Mouse (Mus musculus) embryonic facial prominence, embryonic 10.5 days (tissue): Measurements from ENCODE around the gene Gm34302. TPM values are rescaled to one million over a fixed set of nuclear protein-coding genes. Genes with fewer than 3 reads are reported as not detected.
"Not testable (repeated sequence)": the region's sequence is repeated elsewhere in the genome, so short reads cannot be mapped to it uniquely, and the experiment has no call there.

Experiments used
- DNase-seq: peaks from one replicate; pipeline ENCODE4 v3.0.0-alpha.2; 2017; ENCODE audit warnings: low spot score
- H3K27ac ChIP-seq: fragments of 300-500 bp; sonication (generic); replicated peaks from 2 replicates; pipeline ENCODE4 v1.5.1; 2016; ENCODE audit warnings: mild to moderate bottlenecking
- H3K27me3 ChIP-seq: fragments of 300-500 bp; sonication (generic); replicated peaks from 2 replicates; pipeline ENCODE4 v1.6.1; 2016; ENCODE audit warnings: low read depth, mild to moderate bottlenecking; ENCODE audit not compliant: poor library complexity, severe bottlenecking
- H3K36me3 ChIP-seq: fragments of 300-500 bp; sonication (generic); replicated peaks from 2 replicates; pipeline ENCODE4 v1.6.1; 2016; ENCODE audit warnings: mild to moderate bottlenecking, moderate library complexity
- H3K4me1 ChIP-seq: fragments of 300-500 bp; sonication (generic); 2 replicates; pipeline ENCODE4 v1.6.1; 2016
- H3K4me3 ChIP-seq: fragments of 300-500 bp; sonication (generic); 2 replicates; pipeline ENCODE4 v1.5.1; 2016; ENCODE audit warnings: mild to moderate bottlenecking, moderate library complexity
- H3K9me3 ChIP-seq: fragments of 300-500 bp; sonication (generic); 2 replicates; pipeline ENCODE4 v1.6.1; 2016; ENCODE audit warnings: mild to moderate bottlenecking
- WGBS: fragments of 180-500 bp; shearing (Covaris S2); methylation state at CpG from one replicate; pipeline ENCODE4 v1.1.7; 2016; 5-methylcytosine and 5-hydroxymethylcytosine counted together
- polyA plus RNA-seq: library from polyadenylated mRNA; unstranded; fragments of >200 nt; fragmentation: Nextera tagmentation; extraction: Ambion mirVana; gene quantifications from 2 replicates; pipeline ENCODE4 v1.2.1, GENCODE M21; 2016

The Gm34302 gene
- not detected in 2 replicates for polyA plus RNA-seq

DNA sequence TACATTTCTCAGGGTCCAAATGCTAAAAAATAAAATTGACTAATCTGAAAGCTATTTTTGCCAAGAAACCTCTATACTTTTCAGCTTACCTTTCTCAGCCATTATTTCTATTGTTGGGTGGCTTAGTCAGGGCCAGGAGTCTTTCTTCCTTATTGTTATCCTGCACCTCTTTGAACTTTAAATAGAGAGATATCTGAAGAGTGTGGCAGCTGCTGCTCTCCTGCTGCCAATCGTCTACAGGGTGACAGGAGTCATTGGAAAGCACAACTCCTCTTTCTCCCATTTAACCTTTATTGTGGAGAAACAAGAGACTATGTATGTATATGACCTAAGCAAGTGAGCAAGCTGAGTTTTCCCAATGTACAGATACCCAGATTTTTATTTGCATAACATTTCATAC is at the start of gene Gm34302:
Gene Gm34302, minus strand, starts transcription at position 154 of the 400 bp plus-strand sequence.
- H3K4me3 ChIP-seq: no peak within 1 kb of the TSS
- H3K27ac ChIP-seq: no peak within 1 kb of the TSS
- no peaks in the 10 kb centered on the region for H3K9me3 ChIP-seq
- 62% methylated on average over 1 of the region's 1 CpGs for WGBS
- H3K4me1 ChIP-seq: no peaks in the 10 kb centered on the region
- H3K36me3 ChIP-seq: no peaks in the 10 kb centered on the region
- no peaks in the 10 kb centered on the region for H3K27me3 ChIP-seq
- no peak for DNase-seq

DNA sequence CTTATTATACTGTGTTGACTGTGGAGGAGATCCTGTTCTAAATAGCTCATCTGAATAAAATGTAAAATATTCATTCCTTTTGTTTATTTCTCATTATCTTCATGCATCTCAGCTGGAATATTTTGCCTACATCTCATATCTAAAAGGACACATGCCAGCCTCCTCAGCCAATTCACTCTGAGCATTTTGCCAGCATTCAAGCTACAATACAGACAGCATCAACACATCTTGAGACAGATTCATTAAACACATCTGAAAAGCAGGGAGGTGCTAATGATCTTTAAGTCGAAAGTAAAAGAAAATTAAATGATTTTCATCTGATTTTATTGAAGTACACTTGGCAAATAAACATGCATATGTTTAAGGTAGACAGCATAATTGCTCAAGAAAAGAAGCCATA is 48.2 kb upstream of the Gm34302 start:
- WGBS: 73% methylated on average over 1 of the region's 1 CpGs
- no peaks in the 10 kb centered on the region for H3K36me3 ChIP-seq
- H3K27ac ChIP-seq: no peak overlapping the region
- H3K27me3 ChIP-seq: no peaks in the 10 kb centered on the region
- H3K4me1 ChIP-seq: no peaks in the 10 kb centered on the region
- no peak overlapping the region for H3K4me3 ChIP-seq
- no peaks in the 10 kb centered on the region for H3K9me3 ChIP-seq
- no peak for DNase-seq

DNA sequence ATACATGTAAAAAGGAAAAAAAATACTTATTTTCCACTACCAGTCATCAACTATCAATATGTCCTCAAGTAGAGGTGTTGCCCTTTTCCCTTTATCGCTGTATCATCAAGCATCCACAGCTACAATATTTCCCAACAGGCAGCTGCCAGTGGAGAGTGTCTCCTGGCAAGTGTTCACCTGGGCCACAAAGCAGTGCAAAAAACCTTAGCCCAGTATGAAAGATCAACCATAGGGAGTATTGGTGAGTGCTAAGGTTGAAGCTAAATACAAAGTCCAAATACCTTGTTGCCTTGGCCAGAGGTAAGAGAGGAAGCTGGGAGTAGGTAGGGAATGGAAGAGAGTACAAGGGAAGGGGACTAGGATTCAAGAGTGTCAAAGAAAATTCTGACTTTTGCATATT is 34.0 kb upstream of the Gm34302 start:
- DNase-seq: no peak
- no peak overlapping the region for H3K27ac ChIP-seq
- H3K27me3 ChIP-seq: no peaks in the 10 kb centered on the region
- no peak overlapping the region for H3K4me3 ChIP-seq
- H3K9me3 ChIP-seq: no peaks in the 10 kb centered on the region
- no peaks in the 10 kb centered on the region for H3K36me3 ChIP-seq
- no peaks in the 10 kb centered on the region for H3K4me1 ChIP-seq
- WGBS: 92% methylated on average over 1 of the region's 1 CpGs

DNA sequence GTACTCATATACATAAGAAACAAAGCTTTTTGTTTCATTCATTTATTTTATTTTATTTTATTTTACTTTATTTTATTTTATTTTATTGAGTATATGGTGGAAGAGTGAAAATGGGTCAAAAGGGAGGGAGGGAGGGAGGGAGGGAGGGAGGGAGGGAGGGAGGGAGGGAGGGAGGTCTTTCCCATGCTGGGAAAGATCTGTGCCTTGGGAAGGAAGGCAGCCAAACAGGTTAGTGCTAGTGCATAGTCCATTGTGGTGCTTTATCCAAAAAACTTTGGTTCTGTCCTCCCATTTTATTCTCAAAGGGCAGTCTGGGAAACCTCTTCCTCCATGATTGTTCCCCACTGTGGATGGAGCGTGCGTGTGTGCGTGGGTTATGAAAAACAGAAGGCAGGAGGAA is 32.6 kb upstream of the Gm34302 start:
- H3K4me3 ChIP-seq, H3K27ac ChIP-seq, H3K9me3 ChIP-seq, DNase-seq, H3K4me1 ChIP-seq, H3K36me3 ChIP-seq, H3K27me3 ChIP-seq: not testable (repeated sequence)
- 88% methylated on average over 3 of the region's 3 CpGs for WGBS

DNA sequence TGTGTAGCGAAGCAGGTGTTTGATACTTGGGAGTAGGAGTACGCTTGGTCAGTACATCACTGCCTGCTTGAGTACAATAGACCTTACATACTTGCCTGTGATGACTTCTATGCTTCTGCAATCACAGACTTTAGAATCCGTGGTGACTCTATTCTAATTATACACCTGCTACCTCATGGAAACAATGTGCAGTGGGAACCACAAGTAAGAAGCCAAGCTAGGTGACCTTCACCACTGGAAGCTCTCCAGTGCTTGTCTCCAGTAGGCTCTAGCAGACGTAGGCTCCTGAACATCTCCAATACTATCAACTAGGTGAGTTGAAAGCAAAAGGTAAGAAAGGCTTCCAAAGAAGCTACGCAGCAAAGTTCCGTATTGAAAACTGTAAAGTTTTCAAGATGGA is 27.6 kb upstream of the Gm34302 start:
- Histone ChIP-seq H3K4me1 (no peaks in the 10 kb centered on the region), H3K4me3 (no peak overlapping the region), H3K27ac (no peak overlapping the region), H3K36me3 (no peaks in the 10 kb centered on the region), H3K27me3 (no peaks in the 10 kb centered on the region), H3K9me3 (no peaks in the 10 kb centered on the region)
- DNase-seq: no peak
- 92% methylated on average over 6 of the region's 6 CpGs for WGBS

DNA sequence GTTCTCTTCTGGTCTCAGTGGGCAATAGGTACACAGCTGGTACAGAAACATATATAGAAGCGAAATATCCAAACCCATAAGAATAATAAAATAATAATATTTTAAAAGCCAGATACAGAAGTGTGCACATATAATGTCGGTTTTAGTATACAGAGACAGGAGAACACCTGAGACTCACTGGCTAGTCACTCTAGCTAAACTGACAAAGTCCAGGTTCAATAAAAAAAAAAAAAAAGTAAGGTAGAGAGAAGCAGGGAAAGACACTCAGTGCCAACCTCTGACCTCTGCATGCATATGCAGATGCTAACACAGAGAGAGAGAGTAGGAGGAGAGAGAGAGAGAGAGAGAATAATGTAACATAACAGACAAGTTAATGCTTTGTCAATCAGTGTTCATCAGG is 25.8 kb upstream of the Gm34302 start:
- Histone ChIP-seq H3K9me3 (no peaks in the 10 kb centered on the region), H3K4me1 (no peaks in the 10 kb centered on the region), H3K36me3 (no peaks in the 10 kb centered on the region), H3K4me3 (no peak overlapping the region), H3K27me3 (no peaks in the 10 kb centered on the region), H3K27ac (no peak overlapping the region)
- WGBS: 90% methylated on average over 2 of the region's 2 CpGs
- no peak for DNase-seq

DNA sequence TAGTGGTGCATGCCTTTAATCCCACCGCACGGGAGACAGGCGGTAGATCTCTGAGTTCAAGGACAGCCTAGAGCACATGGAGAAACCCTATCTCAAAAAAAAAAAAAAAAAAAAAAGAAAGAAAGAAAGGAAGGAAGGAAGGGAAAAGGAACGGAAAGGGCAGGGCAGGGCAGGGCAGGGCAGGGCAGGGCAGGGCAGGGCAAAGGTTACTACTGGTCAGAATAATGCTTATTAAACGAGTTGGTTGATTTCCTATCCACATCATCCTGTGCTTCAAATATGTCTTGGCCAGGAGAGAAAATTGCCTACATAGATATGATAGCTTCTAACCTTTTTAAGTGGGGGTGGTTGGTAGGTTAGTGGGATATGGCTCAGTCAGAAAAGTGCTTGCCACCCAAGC is 25.2 kb upstream of the Gm34302 start:
- no peak for DNase-seq
- no peaks in the 10 kb centered on the region for H3K36me3 ChIP-seq
- WGBS: 75% methylated on average over 5 of the region's 5 CpGs
- no peak overlapping the region for H3K4me3 ChIP-seq
- no peaks in the 10 kb centered on the region for H3K9me3 ChIP-seq
- no peak overlapping the region for H3K27ac ChIP-seq
- H3K4me1 ChIP-seq: no peaks in the 10 kb centered on the region
- H3K27me3 ChIP-seq: no peaks in the 10 kb centered on the region

DNA sequence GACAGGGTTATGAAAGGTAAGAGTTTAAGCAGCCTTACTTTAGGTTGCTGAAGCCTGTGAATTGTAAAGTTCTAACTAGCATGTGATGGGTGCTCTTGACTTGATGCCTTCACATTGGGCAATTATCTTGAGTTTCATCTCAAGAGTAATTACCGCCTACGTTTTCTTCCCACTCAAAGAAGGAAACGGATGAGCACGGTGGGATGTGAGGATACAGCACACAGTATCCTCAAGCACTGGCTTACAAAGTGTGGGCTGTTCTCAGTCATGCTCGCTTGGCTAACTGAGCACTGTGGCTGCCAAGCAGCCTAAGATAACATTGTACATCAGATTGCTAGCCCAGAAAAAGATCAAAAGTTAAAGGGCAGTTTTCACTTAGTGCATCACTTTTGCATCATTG is 20.8 kb upstream of the Gm34302 start:
- no peak overlapping the region for H3K27ac ChIP-seq
- no peak for DNase-seq
- H3K4me1 ChIP-seq: no peaks in the 10 kb centered on the region
- H3K9me3 ChIP-seq: no peaks in the 10 kb centered on the region
- no peaks in the 10 kb centered on the region for H3K27me3 ChIP-seq
- no peaks in the 10 kb centered on the region for H3K36me3 ChIP-seq
- no peak overlapping the region for H3K4me3 ChIP-seq
- WGBS: 85% methylated on average over 5 of the region's 5 CpGs

DNA sequence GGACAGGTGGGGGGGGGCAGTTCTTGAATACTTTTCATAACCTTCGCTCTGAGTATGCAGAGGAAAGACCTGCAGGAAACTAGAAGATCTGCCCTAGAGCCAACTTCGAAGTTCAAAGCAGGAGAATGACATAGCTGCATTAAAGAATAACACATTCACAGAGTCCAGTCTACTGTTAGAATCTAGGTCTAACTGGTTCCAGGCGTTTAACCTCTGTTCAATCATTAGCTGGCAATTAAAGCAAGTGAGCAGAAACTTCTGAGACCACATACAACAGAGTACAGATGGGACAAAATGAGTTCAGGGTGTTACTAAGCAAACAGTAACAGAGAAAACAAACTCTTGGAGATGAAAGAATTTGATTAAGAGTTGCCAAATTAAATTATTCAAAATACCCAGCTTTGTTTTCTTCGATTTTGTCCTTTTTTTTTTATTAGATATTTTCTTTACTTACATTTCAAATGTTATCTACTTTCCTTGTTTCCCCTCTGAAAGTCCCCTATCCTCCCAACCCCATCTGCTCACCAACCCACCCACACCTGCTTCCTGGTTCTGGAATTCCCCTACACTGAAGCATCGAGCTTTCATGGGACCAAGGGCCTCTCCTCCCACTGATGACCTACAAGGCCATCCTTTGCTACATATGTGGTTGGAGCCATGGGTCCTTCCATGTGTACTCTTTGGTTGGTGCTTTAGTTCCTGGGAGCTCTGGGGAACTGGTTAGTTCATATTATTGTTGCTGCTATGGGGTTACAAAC is 11.1 kb upstream of the Gm34302 start:
- no peak for DNase-seq
- Histone ChIP-seq H3K4me1 (peaks cover 6% of the 10 kb centered on the region), H3K9me3 (no peaks in the 10 kb centered on the region), H3K4me3 (no peak overlapping the region), H3K27me3 (no peaks in the 10 kb centered on the region), H3K27ac (no peak overlapping the region), H3K36me3 (no peaks in the 10 kb centered on the region)
- WGBS: 48% methylated on average over 5 of the region's 5 CpGs

DNA sequence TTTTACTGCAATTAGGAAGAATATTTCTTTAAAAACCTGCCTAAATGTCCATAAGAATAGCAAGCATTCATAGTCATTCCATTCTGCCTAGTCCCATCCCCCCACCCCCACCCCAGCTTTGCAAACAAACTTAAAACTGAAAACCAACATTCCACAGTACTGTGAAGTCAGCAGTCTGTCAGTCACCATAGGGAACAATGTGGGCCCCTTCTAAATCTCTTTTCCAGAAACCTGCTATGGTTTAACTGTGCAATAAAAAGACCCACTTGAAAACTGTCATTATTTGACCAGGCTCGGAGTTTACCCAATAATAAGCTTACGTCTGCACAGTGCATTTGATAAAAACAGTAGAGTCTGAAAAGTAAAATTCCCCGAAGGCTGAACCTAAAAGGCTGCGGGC is 9.9 kb upstream of the Gm34302 start:
- Histone ChIP-seq H3K27me3 (no peaks in the 10 kb centered on the region), H3K4me1 (peaks cover 6% of the 10 kb centered on the region), H3K36me3 (no peaks in the 10 kb centered on the region), H3K27ac (no peak overlapping the region), H3K4me3 (no peak overlapping the region), H3K9me3 (no peaks in the 10 kb centered on the region)
- DNase-seq: no peak
- WGBS: 59% methylated on average over 4 of the region's 4 CpGs

DNA sequence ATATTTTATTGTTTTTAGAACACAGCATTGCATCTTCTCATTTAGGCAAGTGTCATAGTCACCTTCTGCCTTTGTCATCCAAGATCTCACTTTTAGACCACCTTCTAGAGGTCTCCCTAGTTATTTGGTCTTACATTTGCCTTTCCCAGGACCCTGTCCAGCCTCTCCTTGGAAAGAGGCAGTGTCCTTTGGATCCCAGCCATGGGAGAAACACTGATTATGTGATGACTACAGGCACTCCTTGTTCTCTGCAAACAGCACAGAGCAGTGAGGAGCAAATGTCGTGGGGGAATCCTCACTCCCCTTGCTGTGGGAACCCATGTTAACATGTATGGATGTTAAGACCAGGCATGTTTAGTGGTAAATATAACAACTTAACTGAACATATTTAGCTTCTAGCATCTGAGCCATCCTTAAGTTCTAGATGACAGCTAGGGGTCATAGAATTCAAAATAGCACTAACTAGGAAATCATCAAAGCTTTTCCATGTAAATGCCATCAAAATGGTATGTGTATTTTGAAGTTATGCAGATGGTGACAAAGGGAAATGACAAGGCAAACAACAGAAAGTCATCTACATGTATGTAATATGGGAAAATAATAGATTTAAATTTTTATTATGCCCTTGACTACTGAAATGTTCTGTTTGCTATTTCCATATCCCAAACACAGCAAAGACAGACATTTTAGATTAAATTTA is 43.1 kb downstream of the Gm34302 start:
- H3K4me1 ChIP-seq: no peaks in the 10 kb centered on the region
- H3K27me3 ChIP-seq: no peaks in the 10 kb centered on the region
- 82% methylated on average over 1 of the region's 1 CpGs for WGBS
- no peaks in the 10 kb centered on the region for H3K9me3 ChIP-seq
- H3K27ac ChIP-seq: no peak overlapping the region
- H3K36me3 ChIP-seq: no peaks in the 10 kb centered on the region
- no peak for DNase-seq
- H3K4me3 ChIP-seq: no peak overlapping the region

DNA sequence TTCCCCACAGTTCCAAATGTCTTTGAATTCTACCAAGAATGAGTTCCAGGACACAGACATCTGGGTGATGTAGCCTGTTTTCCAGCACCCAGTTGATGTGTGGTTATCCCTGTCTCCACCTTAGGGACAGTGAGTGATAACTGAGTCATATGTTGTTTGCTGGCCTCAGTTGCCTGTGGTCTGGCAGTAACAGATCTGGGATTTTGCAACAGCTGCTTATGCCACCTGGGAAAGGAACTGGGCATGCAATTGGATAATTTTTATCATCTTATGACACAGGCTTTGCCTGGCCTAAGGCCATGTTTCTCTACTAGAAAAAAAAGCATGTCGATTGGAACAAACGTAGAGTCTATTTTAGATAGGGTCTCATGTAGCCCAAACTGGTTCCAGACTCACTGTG is 43.9 kb downstream of the Gm34302 start:
- no peaks in the 10 kb centered on the region for H3K27me3 ChIP-seq
- 79% methylated on average over 2 of the region's 2 CpGs for WGBS
- no peak for DNase-seq
- H3K36me3 ChIP-seq: no peaks in the 10 kb centered on the region
- no peaks in the 10 kb centered on the region for H3K4me1 ChIP-seq
- no peak overlapping the region for H3K27ac ChIP-seq
- H3K9me3 ChIP-seq: no peaks in the 10 kb centered on the region
- no peak overlapping the region for H3K4me3 ChIP-seq

DNA sequence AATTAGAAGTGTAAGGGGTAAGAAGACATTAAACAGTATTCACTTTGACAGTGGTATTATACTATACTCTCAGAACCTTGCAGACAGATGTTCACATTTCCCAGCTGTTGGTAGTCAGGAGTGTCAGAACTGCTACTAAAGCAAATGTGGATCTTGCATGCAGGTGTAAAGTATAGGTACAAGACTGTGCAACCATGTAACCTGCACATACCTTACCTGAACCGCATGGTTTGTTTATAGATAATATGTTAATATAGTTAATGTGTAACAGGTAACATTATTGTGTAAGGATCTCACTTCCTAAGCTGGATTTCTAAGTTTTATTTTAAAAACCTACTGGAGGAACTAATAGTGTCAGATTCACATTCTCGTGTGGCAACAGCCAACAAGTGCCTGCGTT is 44.8 kb downstream of the Gm34302 start:
- Histone ChIP-seq H3K4me3 (no peak overlapping the region), H3K27me3 (no peaks in the 10 kb centered on the region), H3K36me3 (no peaks in the 10 kb centered on the region), H3K27ac (no peak overlapping the region), H3K9me3 (no peaks in the 10 kb centered on the region), H3K4me1 (no peaks in the 10 kb centered on the region)
- WGBS: 89% methylated on average over 3 of the region's 3 CpGs
- no peak for DNase-seq
